Mouse (Mus musculus): ENCODE results near the gene Pnkd. TPM values are rescaled to one million over a fixed set of nuclear protein-coding genes. Genes with fewer than 3 reads are reported as not detected.

Gene Pnkd
- total and polyA plus RNA-seq, 3 experiments, result 45.5 to 318 (median 154) TPM

DNA sequence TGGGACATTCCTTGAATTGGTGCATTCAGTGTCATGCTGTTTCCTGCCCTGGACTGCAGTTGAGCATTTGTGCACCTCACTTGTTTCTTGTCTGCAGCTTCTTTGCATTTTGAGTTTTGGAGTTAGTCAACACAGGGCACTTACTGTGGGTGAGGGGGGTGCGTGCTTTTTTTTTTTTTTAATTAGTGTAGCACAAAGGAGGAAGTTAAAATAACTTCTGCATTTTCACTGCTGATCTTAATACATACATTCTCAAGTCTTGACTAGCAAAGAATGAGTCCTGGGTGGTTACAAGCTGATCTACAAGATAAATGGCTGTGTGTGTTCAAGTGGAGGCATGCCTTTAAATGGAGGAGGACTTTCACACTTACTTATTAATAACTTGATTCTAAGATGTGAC, 46.6 kb upstream of the Pnkd start (continued):
- TF ChIP-seq MAFK (IDR thresholded peaks at IDR 0.05; ENCODE audit: insufficient replicate concordance, low read length) (peak; percentile 35; the same call in 1 of the 2 replicates), ETS1 (conservative IDR thresholded peaks at IDR 0.05; ENCODE audit: low read depth, low read length) (peak; percentile 60), EP300 (IDR thresholded peaks at IDR 0.05; ENCODE audit: low read length) (peak; percentile 78), MAZ (IDR thresholded peaks at IDR 0.05; ENCODE audit: low read depth, low read length) (peak; percentile 75), JUN (IDR thresholded peaks at IDR 0.05; ENCODE audit: insufficient read depth, low read depth, low read length) (peak; percentile 47), ZNF384 (IDR thresholded peaks at IDR 0.05; ENCODE audit: low read depth, low read length) (peak; percentile 97), UBTF (IDR thresholded peaks at IDR 0.05; ENCODE audit: low read depth, low read length) (no peak; the same call in 1 of the 2 replicates), ZC3H11A (IDR thresholded peaks at IDR 0.05; ENCODE audit: low read depth, low read length) (no peak), ZMIZ1 (IDR thresholded peaks at IDR 0.05; ENCODE audit: low read depth, low read length) (no peak)

DNA sequence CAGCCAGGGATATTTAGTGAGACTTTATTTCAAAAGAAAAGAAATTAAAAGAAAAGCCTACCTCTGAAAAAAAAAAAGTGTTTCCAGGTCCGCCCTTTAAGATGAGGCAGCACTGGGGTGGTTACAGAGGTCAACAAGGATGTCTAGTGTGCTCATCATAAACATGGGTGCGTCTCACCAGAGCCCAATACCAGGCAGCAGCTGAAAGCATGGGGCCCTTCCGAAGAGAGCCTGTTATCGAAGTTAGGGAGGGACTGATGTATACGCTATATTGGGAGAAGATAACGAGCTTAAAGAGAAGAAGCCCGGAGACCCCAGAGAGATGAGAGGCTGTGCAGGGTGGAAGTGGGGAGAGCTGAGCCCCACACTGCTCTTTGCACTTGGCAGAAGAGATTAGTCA, 45.6 kb upstream of the Pnkd start:
- Histone ChIP-seq H3K36me3 (replicated peaks in 1 of 2; ENCODE audit: control insufficient read depth in 1 of 2, insufficient read depth in 1 of 2, low read length in 1 of 2) (peaks cover 3 to 38% of the 10 kb centered on the region in 2 experiments), H3K4me2 (ENCODE audit: insufficient read depth, low read depth, poor library complexity, severe bottlenecking) (peak overlapping the region; percentile 99), H3K4me1 (ENCODE audit: control insufficient read depth in 1 of 2, insufficient read depth in 2 of 2) (peaks cover 11 to 41% of the 10 kb centered on the region in 2 experiments), H3K79me2 (replicated peaks; ENCODE audit: control insufficient read depth, extremely low read depth, insufficient read depth, poor library complexity, severe bottlenecking) (peaks cover 76% of the 10 kb centered on the region), H3K27me3 (replicated peaks) (no peaks in the 10 kb centered on the region), H3K9ac (ENCODE audit: insufficient read depth, low read depth) (peak overlapping the region; percentile 81), H3K9me3 (replicated peaks; ENCODE audit: low read length) (no peaks in the 10 kb centered on the region), H3K4me3 (replicated peaks in 1 of 3; ENCODE audit: low read depth in 2 of 3, low read length in 2 of 3, poor library complexity in 1 of 3) (peak overlapping the region; percentile 63 to 97 (median 94)), H3K27ac (ENCODE audit: insufficient read depth, low read depth) (no peak overlapping the region)
- no peak for TF ChIP-seq JUND (conservative IDR thresholded peaks at IDR 0.05; ENCODE audit: low read depth, low read length)
- DNase-seq (ENCODE audit: extremely low read depth), result no peak
- in situ Hi-C loops (cut with MboI; ENCODE audit: low pct_ligation_motif_present, low pct_unique_long_range_greater_than_20kb, low sequenced_read_pairs), result no loop called here
- dilution Hi-C loops (cut with MboI; ENCODE audit: extremely low pct_ligation_motif_present, extremely low pct_unique_long_range_greater_than_20kb, low sequenced_read_pairs), result no loop called here

GRCm38 (mm10) chr1:74239618-74240017, 45.1 kb upstream of the Pnkd start:
- Histone ChIP-seq H3K27me3 (replicated peaks) (no peaks in the 10 kb centered on the region), H3K27ac (ENCODE audit: insufficient read depth, low read depth) (peak overlapping the region; percentile 37), H3K9ac (ENCODE audit: insufficient read depth, low read depth) (peak overlapping the region; percentile 81; the same call in 1 of the 2 replicates), H3K9me3 (replicated peaks; ENCODE audit: low read length) (no peaks in the 10 kb centered on the region), H3K79me2 (replicated peaks; ENCODE audit: control insufficient read depth, extremely low read depth, insufficient read depth, poor library complexity, severe bottlenecking) (peaks cover 81% of the 10 kb centered on the region), H3K36me3 (replicated peaks in 1 of 2; ENCODE audit: control insufficient read depth in 1 of 2, insufficient read depth in 1 of 2, low read length in 1 of 2) (peaks cover 3 to 41% of the 10 kb centered on the region in 2 experiments), H3K4me1 (ENCODE audit: control insufficient read depth in 1 of 2, insufficient read depth in 2 of 2) (peaks cover 15 to 46% of the 10 kb centered on the region in 2 experiments), H3K4me3 (replicated peaks in 1 of 3; ENCODE audit: low read depth in 2 of 3, low read length in 2 of 3, poor library complexity in 1 of 3) (peak overlapping the region; percentile 63 to 97 (median 94)), H3K4me2 (ENCODE audit: insufficient read depth, low read depth, poor library complexity, severe bottlenecking) (peak overlapping the region; percentile 99)
- in situ Hi-C loops (cut with MboI; ENCODE audit: low pct_ligation_motif_present, low pct_unique_long_range_greater_than_20kb, low sequenced_read_pairs), result no loop called here
- no peak for DNase-seq (ENCODE audit: extremely low read depth)
- dilution Hi-C loops (cut with MboI; ENCODE audit: extremely low pct_ligation_motif_present, extremely low pct_unique_long_range_greater_than_20kb, low sequenced_read_pairs), result no loop called here
- TF ChIP-seq CTCF (conservative IDR thresholded peaks at IDR 0.05 in 1 of 2, IDR thresholded peaks at IDR 0.05 in 1 of 2; ENCODE audit: low read depth in 2 of 2, low read length in 2 of 2) (0 out of 4 replicates have a peak, but pooled peaks of 1 of the 2 experiments have one; percentile 1), POLR2AphosphoS2 (IDR thresholded peaks at IDR 0.05; ENCODE audit: low read depth, low read length) (no peak)
